18 mouse cellular contexts compared by ENCODE assay signal in genomic region chr6:49919813-49920170, GRCm38 (mm10).
DNase-seq lines count a peak whose midpoint lies in the region; ATAC-seq lines count a peak whose summit lies in the region.
"Had no signal": no experiment of that assay in that cellular context is flagged by ENCODE, and none has a peak within 500 bp of the region (broad histone marks: within the 10 kb centered on the region; RNA-seq: fewer than 3 reads in every experiment).

No protein-coding gene starts in this region.

- H3K4me1 ChIP-seq in forebrain, embryonic 12.5 days: no peaks in the 10 kb centered on the region; the same call in none of the 2 replicates
- H3K4me1 ChIP-seq in forebrain, embryonic 11.5 days (replicated peaks; ENCODE audit: control insufficient read depth, insufficient read depth, low read length): no peaks in the 10 kb centered on the region
- H3K4me1 ChIP-seq in forebrain, embryonic 16.5 days (replicated peaks; ENCODE audit: control insufficient read depth, insufficient read depth, low read length): peaks cover 6% of the 10 kb centered on the region; the same call in 1 of the 2 replicates
- 0 out of 2 replicates have a peak, but pooled peaks cover 4% of the 10 kb centered on the region for H3K4me1 ChIP-seq in forebrain, embryonic 10.5 days
- no peaks in the 10 kb centered on the region for H3K4me1 ChIP-seq in heart, embryonic 10.5 days
- H3K4me1 ChIP-seq in midbrain, embryonic 13.5 days (replicated peaks): peaks cover 2% of the 10 kb centered on the region; the same call in 1 of the 2 replicates
- no peaks in the 10 kb centered on the region for H3K4me1 ChIP-seq in midbrain, embryonic 15.5 days
- H3K4me1 ChIP-seq: embryonic facial prominence, embryonic 12.5 days had no signal

- H3K27ac ChIP-seq in forebrain, embryonic 12.5 days: no peak overlapping the region
- no peak overlapping the region for H3K27ac ChIP-seq in forebrain, embryonic 11.5 days (ENCODE audit: low read depth, low read length)
- H3K27ac ChIP-seq in forebrain, embryonic 16.5 days (ENCODE audit: low read length): no peak overlapping the region
- no peak overlapping the region for H3K27ac ChIP-seq in forebrain, embryonic 10.5 days
- H3K27ac ChIP-seq in heart, embryonic 10.5 days: no peak overlapping the region
- H3K27ac ChIP-seq in midbrain, embryonic 13.5 days: no peak overlapping the region
- no peak overlapping the region for H3K27ac ChIP-seq in midbrain, embryonic 15.5 days
- H3K27ac ChIP-seq: embryonic facial prominence, embryonic 10.5 days; embryonic facial prominence, embryonic 12.5 days had no signal

- H3K4me2 ChIP-seq in forebrain, embryonic 12.5 days: no peak overlapping the region
- no peak overlapping the region for H3K4me2 ChIP-seq in forebrain, embryonic 11.5 days (ENCODE audit: low read depth, low read length, severe bottlenecking)
- H3K4me2 ChIP-seq in forebrain, embryonic 16.5 days (ENCODE audit: low read length): no peak overlapping the region
- H3K4me2 ChIP-seq in midbrain, embryonic 13.5 days (replicated peaks): no peak overlapping the region
- no peak overlapping the region for H3K4me2 ChIP-seq in midbrain, embryonic 15.5 days
- H3K4me2 ChIP-seq: embryonic facial prominence, embryonic 12.5 days had no signal

- no peak overlapping the region for H3K9ac ChIP-seq in forebrain, embryonic 12.5 days
- H3K9ac ChIP-seq in forebrain, embryonic 11.5 days (ENCODE audit: low read length): no peak overlapping the region
- H3K9ac ChIP-seq in forebrain, embryonic 16.5 days (replicated peaks; ENCODE audit: low read depth, low read length): no peak overlapping the region
- H3K9ac ChIP-seq in midbrain, embryonic 13.5 days (replicated peaks): no peak overlapping the region
- H3K9ac ChIP-seq in midbrain, embryonic 15.5 days: no peak overlapping the region
- H3K9ac ChIP-seq: embryonic facial prominence, embryonic 12.5 days had no signal

- H3K36me3 ChIP-seq in forebrain, embryonic 12.5 days (replicated peaks): no peaks in the 10 kb centered on the region
- no peaks in the 10 kb centered on the region for H3K36me3 ChIP-seq in forebrain, embryonic 11.5 days (ENCODE audit: control insufficient read depth, insufficient read depth, low read length)
- no peaks in the 10 kb centered on the region for H3K36me3 ChIP-seq in forebrain, embryonic 16.5 days (ENCODE audit: control insufficient read depth, insufficient read depth)
- H3K36me3 ChIP-seq in forebrain, embryonic 10.5 days (replicated peaks): no peaks in the 10 kb centered on the region
- H3K36me3 ChIP-seq in heart, embryonic 10.5 days: no peaks in the 10 kb centered on the region
- no peaks in the 10 kb centered on the region for H3K36me3 ChIP-seq in midbrain, embryonic 13.5 days
- H3K36me3 ChIP-seq in midbrain, embryonic 15.5 days (replicated peaks): no peaks in the 10 kb centered on the region
- H3K36me3 ChIP-seq: embryonic facial prominence, embryonic 10.5 days; embryonic facial prominence, embryonic 12.5 days; G1E had no signal

- ATAC-seq in forebrain, embryonic 12.5 days (ENCODE audit: low FRiP score): peak; percentile 33; the same call in 1 of the 2 replicates
- no peak for ATAC-seq in forebrain, embryonic 11.5 days (replicated peaks; ENCODE audit: low FRiP score)
- peak; percentile 50; the same call in 1 of the 2 replicates for ATAC-seq in forebrain, embryonic 16.5 days
- ATAC-seq in midbrain, embryonic 13.5 days: peak; percentile 70
- ATAC-seq in midbrain, embryonic 15.5 days (replicated peaks): no peak; the same call in 1 of the 2 replicates
- ATAC-seq: activated CD4-positive, CD25-positive, alpha-beta regulatory T cell, adult 4 months; CD4-positive, CD25-positive, alpha-beta regulatory T cell, adult 4 months; Patski had no signal

- 77% methylated on average over 1 of the region's 1 CpGs for WGBS in forebrain, embryonic 12.5 days
- 79% methylated on average over 1 of the region's 1 CpGs for WGBS in forebrain, embryonic 11.5 days
- 83% methylated on average over 1 of the region's 1 CpGs for WGBS in forebrain, embryonic 16.5 days
- WGBS in forebrain, embryonic 10.5 days: 89% methylated on average over 1 of the region's 1 CpGs
- 73% methylated on average over 1 of the region's 1 CpGs for WGBS in heart, embryonic 10.5 days
- WGBS in midbrain, embryonic 13.5 days: 95% methylated on average over 1 of the region's 1 CpGs
- WGBS in midbrain, embryonic 15.5 days: 83% methylated on average over 1 of the region's 1 CpGs

- DNase-seq in forebrain, embryonic 11.5 days (ENCODE audit: low spot score): no peak
- no peak for DNase-seq in forebrain, embryonic 10.5 days (ENCODE audit: extremely low spot score, low spot score)
- DNase-seq in heart, adult 11 months: peak; percentile 37
- no peak for DNase-seq in heart, embryonic 10.5 days (ENCODE audit: low spot score)
- DNase-seq: adrenal gland, adult 8-10 months; B cell, adult 2 months; cerebellum, adult 11-12 months had no signal

- H3K27me3 ChIP-seq in forebrain, embryonic 12.5 days: no peaks in the 10 kb centered on the region
- no peaks in the 10 kb centered on the region for H3K27me3 ChIP-seq in forebrain, embryonic 11.5 days (ENCODE audit: control insufficient read depth, insufficient read depth, low read length)
- H3K27me3 ChIP-seq in forebrain, embryonic 16.5 days (replicated peaks; ENCODE audit: control insufficient read depth, insufficient read depth, low read length): 0 out of 2 replicates have a peak, but pooled peaks cover 2% of the 10 kb centered on the region
- no peaks in the 10 kb centered on the region for H3K27me3 ChIP-seq in forebrain, embryonic 10.5 days (ENCODE audit: poor library complexity, severe bottlenecking)
- no peaks in the 10 kb centered on the region for H3K27me3 ChIP-seq in heart, embryonic 10.5 days (ENCODE audit: insufficient read depth, poor library complexity, severe bottlenecking)
- H3K27me3 ChIP-seq in midbrain, embryonic 13.5 days: no peaks in the 10 kb centered on the region
- H3K27me3 ChIP-seq in midbrain, embryonic 15.5 days (replicated peaks): no peaks in the 10 kb centered on the region
- H3K27me3 ChIP-seq: CH12.LX; embryonic facial prominence, embryonic 12.5 days had no signal

- no peak overlapping the region for H3K4me3 ChIP-seq in forebrain, embryonic 12.5 days (replicated peaks)
- no peak overlapping the region for H3K4me3 ChIP-seq in forebrain, embryonic 11.5 days (ENCODE audit: low read depth, low read length)
- no peak overlapping the region for H3K4me3 ChIP-seq in forebrain, embryonic 16.5 days (replicated peaks; ENCODE audit: low read length)
- no peak overlapping the region for H3K4me3 ChIP-seq in forebrain, embryonic 10.5 days
- H3K4me3 ChIP-seq in heart, embryonic 10.5 days: no peak overlapping the region
- no peak overlapping the region for H3K4me3 ChIP-seq in midbrain, embryonic 13.5 days (replicated peaks)
- H3K4me3 ChIP-seq in midbrain, embryonic 15.5 days: no peak overlapping the region
- H3K4me3 ChIP-seq: embryonic facial prominence, embryonic 10.5 days; embryonic facial prominence, embryonic 12.5 days had no signal

- H3K9me3 ChIP-seq in forebrain, embryonic 12.5 days: no peaks in the 10 kb centered on the region
- no peaks in the 10 kb centered on the region for H3K9me3 ChIP-seq in forebrain, embryonic 11.5 days (ENCODE audit: control insufficient read depth, low read length)
- H3K9me3 ChIP-seq in forebrain, embryonic 16.5 days (ENCODE audit: control insufficient read depth, low read length): no peaks in the 10 kb centered on the region
- H3K9me3 ChIP-seq in forebrain, embryonic 10.5 days: no peaks in the 10 kb centered on the region
- H3K9me3 ChIP-seq in heart, embryonic 10.5 days: no peaks in the 10 kb centered on the region
- H3K9me3 ChIP-seq in midbrain, embryonic 13.5 days: no peaks in the 10 kb centered on the region
- H3K9me3 ChIP-seq in midbrain, embryonic 15.5 days: no peaks in the 10 kb centered on the region
- H3K9me3 ChIP-seq: embryonic facial prominence, embryonic 10.5 days; embryonic facial prominence, embryonic 12.5 days; G1E had no signal

Comparison
In these comparisons a context has a peak if more than half of its experiments do, and no peak if none do; other contexts are left out.
1. ATAC-seq: peak in forebrain, embryonic 12.5 days (single experiment), forebrain, embryonic 16.5 days (single experiment) and midbrain, embryonic 13.5 days (single experiment); none in forebrain, embryonic 11.5 days (single experiment) and midbrain, embryonic 15.5 days (single experiment).